Mouse (Mus musculus) c-Kit-positive CD71-positive TER-119-positive erythroid progenitor cells, embryonic 14.5 days (primary cell): ENCODE results near the gene Sar1a.

Source experiments
- DNase-seq: peaks from one replicate; pipeline ENCODE4 v3.0.0-alpha.2; 2013; ENCODE audit warnings: low spot score

Sar1a gene

GRCm38 (mm10) chr10:61734377-61734776, 54.3 kb downstream of the Sar1a start:
- peak; percentile 40 for DNase-seq

GRCm38 (mm10) chr10:61736671-61737078, 56.6 kb downstream of the Sar1a start:
- DNase-seq = no peak

- DNase-seq = no peak
These were observed 57.4 kb downstream of the Sar1a start for GRCm38 (mm10) chr10:61737537-61737936.

GRCm38 (mm10) chr10:61738126-61738525, 58.0 kb downstream of the Sar1a start:
- DNase-seq = no peak

- DNase-seq = no peak
These were observed 61.2 kb downstream of the Sar1a start for GRCm38 (mm10) chr10:61741306-61741705.

GRCm38 (mm10) chr10:61741873-61742272, 61.8 kb downstream of the Sar1a start:
- DNase-seq = no peak

GRCm38 (mm10) chr10:61742336-61742735, 62.2 kb downstream of the Sar1a start:
- DNase-seq = no peak
